Mouse (Mus musculus) small intestine, adult 2 months (tissue): Measurements from ENCODE around the gene Szrd1. TPM values are rescaled to one million over a fixed set of nuclear protein-coding genes. Genes with fewer than 3 reads are reported as not detected.

ENCODE experiments used
- H3K27ac ChIP-seq: fragments of 200-500 bp; 2 replicates; pipeline ENCODE4 v1.5.1; 2012; ENCODE audit warnings: low read depth, low read length, control low read depth, inconsistent platforms; ENCODE audit not compliant: insufficient read depth
- H3K27me3 ChIP-seq: fragments of 200-500 bp; 2 replicates; pipeline ENCODE4 v1.6.1; 2012; ENCODE audit warnings: mild to moderate bottlenecking, moderate library complexity, low read length, inconsistent platforms; ENCODE audit not compliant: control insufficient read depth, insufficient read depth
- H3K36me3 ChIP-seq: fragments of 200-500 bp; 2 replicates; pipeline ENCODE4 v1.6.1; 2012; ENCODE audit warnings: mild to moderate bottlenecking, low read length, control low read depth, inconsistent platforms; ENCODE audit not compliant: control insufficient read depth, insufficient read depth
- H3K4me1 ChIP-seq: fragments of 200-500 bp; 2 replicates; pipeline ENCODE4 v1.6.1; 2012; ENCODE audit warnings: low read length, inconsistent platforms, mixed read lengths; ENCODE audit not compliant: control insufficient read depth, insufficient read depth, insufficient read length
- H3K4me3 ChIP-seq: fragments of 200-500 bp; 2 replicates; pipeline ENCODE4 v1.5.1; 2012; ENCODE audit warnings: low read depth, mild to moderate bottlenecking, control low read depth, inconsistent platforms, low read length, moderate library complexity
- CTCF ChIP-seq: fragments of 200-500 bp; IDR thresholded peaks from 2 replicates; pipeline ENCODE4 v1.5.1; 2012; ENCODE audit warnings: low read depth, mild to moderate bottlenecking, control low read depth, inconsistent platforms, low read length, moderate library complexity, mixed read lengths; ENCODE audit not compliant: insufficient replicate concordance, insufficient read length; ENCODE audit errors: extremely low read depth
- POLR2A ChIP-seq: fragments of 200-500 bp; IDR thresholded peaks from 2 replicates; pipeline ENCODE4 v1.6.1; 2012; ENCODE audit warnings: low read depth, mild to moderate bottlenecking, control low read depth, inconsistent platforms, low read length, moderate library complexity
- WGBS: fragments of 180-500 bp; shearing (Covaris S2); methylation state at CpG from one replicate; pipeline ENCODE4 v1.1.7; 2018; 5-methylcytosine and 5-hydroxymethylcytosine counted together
- polyA plus RNA-seq: library from polyadenylated mRNA; depleted of rRNA; stranded (reverse); fragments of >200 nt; gene quantifications from 2 replicates; pipeline ENCODE4 v1.2.3, GENCODE M21; 2012

Szrd1 gene
- polyA plus RNA-seq, 1 experiment = 52.5 TPM

GRCm38 (mm10) chr4:141136126-141136525, 3.4 kb downstream of the Szrd1 start:
- Histone ChIP-seq H3K36me3 (no peaks in the 10 kb centered on the region), H3K4me1 (peaks cover 51% of the 10 kb centered on the region), H3K27me3 (no peaks in the 10 kb centered on the region), H3K4me3 (no peak overlapping the region), H3K27ac (peak overlapping the region; percentile 33; the same call in 1 of the 2 replicates)
- TF ChIP-seq POLR2A (no peak), CTCF (no peak)
- WGBS = 45% methylated on average over 7 of the region's 7 CpGs

GRCm38 (mm10) chr4:141134751-141135530, 4.6 kb downstream of the Szrd1 start:
- no peaks in the 10 kb centered on the region for H3K36me3 ChIP-seq
- peaks cover 59% of the 10 kb centered on the region for H3K4me1 ChIP-seq
- 31% methylated on average over 20 of the region's 20 CpGs for WGBS
- no peak overlapping the region for H3K4me3 ChIP-seq
- TF ChIP-seq CTCF (no peak), POLR2A (no peak)
- H3K27me3 ChIP-seq = no peaks in the 10 kb centered on the region
- H3K27ac ChIP-seq = peak overlapping the region; percentile 3; the same call in 1 of the 2 replicates

- Histone ChIP-seq H3K4me3 (no peak overlapping the region), H3K4me1 (peaks cover 67% of the 10 kb centered on the region), H3K36me3 (no peaks in the 10 kb centered on the region), H3K27me3 (no peaks in the 10 kb centered on the region), H3K27ac (no peak overlapping the region)
- TF ChIP-seq POLR2A = no peak
- no peak for TF ChIP-seq CTCF
- 39% methylated on average over 8 of the region's 8 CpGs for WGBS
Measured at GRCm38 (mm10) chr4:141134031-141134441, 5.5 kb downstream of the Szrd1 start.

- H3K36me3 ChIP-seq = no peaks in the 10 kb centered on the region
- TF ChIP-seq CTCF (no peak), POLR2A (no peak)
- 44% methylated on average over 8 of the region's 8 CpGs for WGBS
- H3K4me3 ChIP-seq = no peak overlapping the region
- peaks cover 67% of the 10 kb centered on the region for H3K4me1 ChIP-seq
- no peak overlapping the region for H3K27ac ChIP-seq
- no peaks in the 10 kb centered on the region for H3K27me3 ChIP-seq
Measured at GRCm38 (mm10) chr4:141133227-141133626, 6.3 kb downstream of the Szrd1 start.

- Histone ChIP-seq H3K27me3 (no peaks in the 10 kb centered on the region), H3K36me3 (no peaks in the 10 kb centered on the region), H3K4me1 (peaks cover 64% of the 10 kb centered on the region), H3K4me3 (no peak overlapping the region), H3K27ac (peak overlapping the region; percentile 97)
- no peak for TF ChIP-seq POLR2A
- TF ChIP-seq CTCF = no peak
- 39% methylated on average over 8 of the region's 8 CpGs for WGBS
Measured at GRCm38 (mm10) chr4:141132191-141132590, 7.4 kb downstream of the Szrd1 start.

GRCm38 (mm10) chr4:141131531-141132061, 8.0 kb downstream of the Szrd1 start:
- Histone ChIP-seq H3K27me3 (no peaks in the 10 kb centered on the region), H3K4me1 (peaks cover 60% of the 10 kb centered on the region), H3K27ac (peak overlapping the region; percentile 97), H3K4me3 (peak overlapping the region; percentile 31), H3K36me3 (no peaks in the 10 kb centered on the region)
- WGBS = 19% methylated on average over 5 of the region's 5 CpGs
- TF ChIP-seq POLR2A (no peak), CTCF (no peak)

GRCm38 (mm10) chr4:141130704-141131342, 8.8 kb downstream of the Szrd1 start:
- TF ChIP-seq POLR2A = no peak
- H3K4me1 ChIP-seq = peaks cover 52% of the 10 kb centered on the region
- WGBS = 28% methylated on average over 6 of the region's 6 CpGs
- no peaks in the 10 kb centered on the region for H3K27me3 ChIP-seq
- H3K4me3 ChIP-seq = no peak overlapping the region
- H3K36me3 ChIP-seq = 0 out of 2 replicates have a peak, but pooled peaks cover 2% of the 10 kb centered on the region
- H3K27ac ChIP-seq = peak overlapping the region; percentile 97
